In genomic region chr2:120068555-120069465, GRCm38 (mm10) we compare ENCODE assay signal across 7 mouse cellular contexts. TPM values are rescaled to one million over a fixed set of nuclear protein-coding genes. Genes with fewer than 3 reads are reported as not detected.
DNase-seq lines count a peak whose midpoint lies in the region; ATAC-seq lines count a peak whose summit lies in the region.

No protein-coding gene starts in this region.

- peak; percentile 19 for DNase-seq in thymus, postnatal 0 days (ENCODE audit: low spot score)
- DNase-seq in thymus, postnatal 10 days (ENCODE audit: low spot score in 2 of 2), result no peak
- peak; percentile 38 for DNase-seq in cerebellum, adult 9-10 months
- DNase-seq in gastrocnemius, adult 8-10 months (ENCODE audit: low spot score in 2 of 2), result peak; percentile 27 to 34
- peak; percentile 27 to 60 for DNase-seq in kidney, postnatal 36 days
- DNase-seq in urinary bladder, postnatal 10 days (ENCODE audit: low spot score), result no peak

- H3K4me2 ChIP-seq in midbrain, embryonic 15.5 days, result peak overlapping the region; percentile 31

- no peaks in the 10 kb centered on the region for H3K9me3 ChIP-seq in midbrain, embryonic 15.5 days

- WGBS in midbrain, embryonic 15.5 days, result 41% methylated on average over 16 of the region's 16 CpGs

- ATAC-seq in midbrain, embryonic 15.5 days (replicated peaks), result peak; percentile 35; the same call in 1 of the 2 replicates

- no peaks in the 10 kb centered on the region for H3K36me3 ChIP-seq in midbrain, embryonic 15.5 days (replicated peaks)

- H3K27ac ChIP-seq in midbrain, embryonic 15.5 days, result no peak overlapping the region

- 0 out of 2 replicates have a peak, but pooled peaks cover 3% of the 10 kb centered on the region for H3K4me1 ChIP-seq in midbrain, embryonic 15.5 days

- H3K4me3 ChIP-seq in midbrain, embryonic 15.5 days, result no peak overlapping the region

- H3K27me3 ChIP-seq in midbrain, embryonic 15.5 days (replicated peaks), result no peaks in the 10 kb centered on the region

- no peak overlapping the region for H3K9ac ChIP-seq in midbrain, embryonic 15.5 days

RNA-seq across cellular contexts. Expression of gene Pla2g4b, which starts 35.6 kb away (rescaled TPM):
- 0.33 and 1.1 TPM in 2 replicates for polyA plus RNA-seq in thymus, postnatal 0 days (2015; fragmentation: Nextera tagmentation; extraction: Ambion mirVana)
- 1 to 10 TPM in 3 of 4 experiments, under 1 TPM in 1; 0.11 to 1.6 (median 1.1) TPM for total RNA-seq in gastrocnemius, adult 8-10 months (2022)
- polyA plus RNA-seq in midbrain, embryonic 15.5 days (2015; fragmentation: Nextera tagmentation; extraction: Ambion mirVana), result 3.9 and 4.6 TPM in 2 replicates

RNA-seq across cellular contexts. Expression of gene Gm28042, which starts 41.5 kb away (rescaled TPM):
- 0.70 and 1.3 TPM in 2 replicates for polyA plus RNA-seq in thymus, postnatal 0 days (2015; fragmentation: Nextera tagmentation; extraction: Ambion mirVana)
- total RNA-seq in gastrocnemius, adult 8-10 months (2022), result 1 to 10 TPM in 1 of 4 experiments, under 1 TPM in 2, not detected in 1; 0.22 to 1.1 (median 0.74) TPM
- polyA plus RNA-seq in midbrain, embryonic 15.5 days (2015; fragmentation: Nextera tagmentation; extraction: Ambion mirVana), result 6.0 and 7.2 TPM in 2 replicates

RNA-seq across cellular contexts. Expression of gene Jmjd7, which starts 41.5 kb away (rescaled TPM):
- 18.3 and 22.1 TPM in 2 replicates for polyA plus RNA-seq in thymus, postnatal 0 days (2015; fragmentation: Nextera tagmentation; extraction: Ambion mirVana)
- total RNA-seq in gastrocnemius, adult 8-10 months (2022), result 1 to 10 TPM; 1.8 to 3.0 (median 2.4) TPM
- polyA plus RNA-seq in midbrain, embryonic 15.5 days (2015; fragmentation: Nextera tagmentation; extraction: Ambion mirVana), result 21.9 and 22.6 TPM in 2 replicates

Comparison
In these comparisons a context has a peak if more than half of its experiments do, and no peak if none do; other contexts are left out.
1. DNase-seq: peak in thymus, postnatal 0 days (single experiment), cerebellum, adult 9-10 months (single experiment), gastrocnemius, adult 8-10 months (2 of 2) and kidney, postnatal 36 days (2 of 2); none in thymus, postnatal 10 days (0 of 2) and urinary bladder, postnatal 10 days (single experiment).